Mouse (Mus musculus): ENCODE measurements around the gene Taz. TPM values are rescaled to one million over a fixed set of nuclear protein-coding genes. Genes with fewer than 3 reads are reported as not detected.

Taz gene
- total and polyA plus RNA-seq, 3 experiments, result 28.0 to 34.1 TPM; not detected in 1

GRCm38 (mm10) chrX:74281041-74281731 is 526 bp upstream of the Taz start (continued):
- no peak for TF ChIP-seq ZNF384 (IDR thresholded peaks at IDR 0.05; ENCODE audit: low read depth, low read length)
- no peak for TF ChIP-seq POLR2AphosphoS5 (IDR thresholded peaks at IDR 0.05; ENCODE audit: borderline replicate concordance, low read depth, low read length)
- TF ChIP-seq TCF12 (IDR thresholded peaks at IDR 0.05; ENCODE audit: low read depth, low read length), result no peak

GRCm38 (mm10) chrX:74282395-74283091 is 831 bp downstream of the Taz start:
- no peaks in the 10 kb centered on the region for H3K9me3 ChIP-seq (replicated peaks; ENCODE audit: insufficient read depth, low read length)
- H3K27me3 ChIP-seq (ENCODE audit: control insufficient read depth in 1 of 2, insufficient read depth in 2 of 2, low read length in 2 of 2), result no peaks in the 10 kb centered on the region
- peaks cover 0 to 11% of the 10 kb centered on the region in 2 experiments; a peak in 3 of 4 replicates for H3K36me3 ChIP-seq (ENCODE audit: control insufficient read depth in 1 of 2, insufficient read depth in 2 of 2, low read length in 2 of 2)
- peak overlapping the region; percentile 85 for H3K27ac ChIP-seq (ENCODE audit: control insufficient read depth, low read depth, low read length)
- DNase-seq (ENCODE audit: low read depth, low spot score), result peak; percentile 92
- H3K4me3 ChIP-seq (ENCODE audit: control insufficient read depth in 1 of 2, insufficient read depth in 1 of 2, low read depth in 2 of 2, low read length in 2 of 2), result peak overlapping the region; percentile 72 to 76
- peaks cover 0 to 11% of the 10 kb centered on the region in 2 experiments; a peak in 2 of 4 replicates for H3K4me1 ChIP-seq (ENCODE audit: control insufficient read depth in 1 of 2, insufficient read depth in 2 of 2, low read length in 2 of 2)
- peak overlapping the region; percentile 86 for H3K9ac ChIP-seq (ENCODE audit: control insufficient read depth, low read depth, low read length, poor library complexity, severe bottlenecking)
- peaks cover 13% of the 10 kb centered on the region for H3K79me2 ChIP-seq (ENCODE audit: control insufficient read depth, insufficient read depth, low read length, poor library complexity)
- TF ChIP-seq CHD2 (IDR thresholded peaks at IDR 0.05; ENCODE audit: low read length) (no peak), GABPA (IDR thresholded peaks at IDR 0.05; ENCODE audit: low read depth, low read length) (no peak), E2F4 (IDR thresholded peaks at IDR 0.05; ENCODE audit: borderline replicate concordance, low read depth, low read length) (no peak), BHLHE40 (IDR thresholded peaks at IDR 0.05; ENCODE audit: borderline replicate concordance, low read depth, low read length) (no peak), UBTF (IDR thresholded peaks at IDR 0.05; ENCODE audit: borderline replicate concordance, insufficient read depth, low read depth, low read length) (no peak), CTCF (IDR thresholded peaks at IDR 0.05 in 2 of 3, conservative IDR thresholded peaks at IDR 0.05 in 1 of 3; ENCODE audit: control insufficient read depth in 1 of 3, insufficient read depth in 1 of 3, low read depth in 2 of 3, low read length in 3 of 3, poor library complexity in 1 of 3, severe bottlenecking in 1 of 3) (no peak), JUND (IDR thresholded peaks at IDR 0.05; ENCODE audit: low read depth, low read length) (no peak), MXI1 (IDR thresholded peaks at IDR 0.05; ENCODE audit: low read depth, low read length) (peak; percentile 73), ZMIZ1 (IDR thresholded peaks at IDR 0.05; ENCODE audit: low read depth, low read length) (peak; percentile 79), POLR2AphosphoS5 (IDR thresholded peaks at IDR 0.05; ENCODE audit: borderline replicate concordance, low read depth, low read length) (no peak), TAL1 (IDR thresholded peaks at IDR 0.05; ENCODE audit: low read length) (no peak), EP300 (IDR thresholded peaks at IDR 0.05; ENCODE audit: low read depth in 1 of 2, low read length in 2 of 2) (no peak), TCF12 (IDR thresholded peaks at IDR 0.05; ENCODE audit: low read depth, low read length) (peak; percentile 47; the same call in 1 of the 2 replicates), ETS1 (IDR thresholded peaks at IDR 0.05; ENCODE audit: low read depth, low read length) (no peak), MAFK (IDR thresholded peaks at IDR 0.05; ENCODE audit: borderline replicate concordance, low read depth, low read length) (no peak), MAZ (IDR thresholded peaks at IDR 0.05; ENCODE audit: low read depth, low read length) (peak; percentile 47), SMC3 (IDR thresholded peaks at IDR 0.05; ENCODE audit: low read depth, low read length) (no peak), TBP (IDR thresholded peaks at IDR 0.05; ENCODE audit: low read depth, low read length) (peak; percentile 81), POLR2A (IDR thresholded peaks at IDR 0.05; ENCODE audit: control insufficient read depth in 1 of 2, insufficient read depth in 1 of 2, low read depth in 1 of 2, low read length in 2 of 2, poor library complexity in 1 of 2) (peak; percentile 68 to 84; a peak in 3 of 4 replicates), HCFC1 (IDR thresholded peaks at IDR 0.05; ENCODE audit: low read depth, low read length) (peak; percentile 83), MYC (IDR thresholded peaks at IDR 0.05; ENCODE audit: low read depth, low read length) (no peak; the same call in 1 of the 2 replicates), ZKSCAN1 (IDR thresholded peaks at IDR 0.05; ENCODE audit: low read depth, low read length) (no peak), SIN3A (IDR thresholded peaks at IDR 0.05; ENCODE audit: low read length) (peak; percentile 81), MAX (IDR thresholded peaks at IDR 0.05; ENCODE audit: low read length) (peak; percentile 61; the same call in 1 of the 2 replicates), GATA1 (IDR thresholded peaks at IDR 0.05; ENCODE audit: low read depth, low read length) (no peak), NRF1 (IDR thresholded peaks at IDR 0.05; ENCODE audit: insufficient read depth, low read depth, low read length, poor library complexity, severe bottlenecking) (no peak), POLR2AphosphoS2 (IDR thresholded peaks at IDR 0.05; ENCODE audit: low read length) (peak; percentile 61; the same call in 1 of the 2 replicates), KAT2A (conservative IDR thresholded peaks at IDR 0.05; ENCODE audit: low read depth, low read length) (peak; percentile 61; the same call in 1 of the 2 replicates), RCOR1 (IDR thresholded peaks at IDR 0.05; ENCODE audit: low read depth, low read length) (no peak), ZC3H11A (IDR thresholded peaks at IDR 0.05; ENCODE audit: low read depth, low read length) (no peak), ELF1 (IDR thresholded peaks at IDR 0.05; ENCODE audit: low read depth, low read length) (peak; percentile 60; the same call in 1 of the 2 replicates)
